Mouse (Mus musculus): ENCODE data around the gene Zscan26. TPM values are rescaled to one million over a fixed set of nuclear protein-coding genes. Genes with fewer than 3 reads are reported as not detected.
A peak's percentile ranks its signal among the peaks of the same experiment; 100 is the strongest.
"Not testable (repeated sequence)": the region's sequence is repeated elsewhere in the genome, so short reads cannot be mapped to it uniquely, and the experiment has no call there.

Zscan26 gene
- polyA plus RNA-seq, 1 experiment from 2014 or later: 25.3 TPM

- Histone ChIP-seq H3K9me3 (ENCODE audit: control insufficient read depth, low read length) (no peaks in the 10 kb centered on the region), H3K4me1 (ENCODE audit: control insufficient read depth, insufficient read depth, low read length) (peaks cover 11% of the 10 kb centered on the region), H3K9ac (replicated peaks; ENCODE audit: low read depth, low read length) (no peak overlapping the region), H3K4me3 (ENCODE audit: low read depth, low read length) (no peak overlapping the region), H3K4me2 (ENCODE audit: low read depth, low read length) (no peak overlapping the region), H3K27ac (ENCODE audit: low read depth, low read length) (no peak overlapping the region), H3K27me3 (ENCODE audit: control insufficient read depth, insufficient read depth, low read length) (no peaks in the 10 kb centered on the region), H3K36me3 (ENCODE audit: control insufficient read depth, insufficient read depth, low read length) (peaks cover 20% of the 10 kb centered on the region; the same call in 1 of the 2 replicates)
- 96% methylated on average over 2 of the region's 2 CpGs for WGBS
- ATAC-seq (ENCODE audit: low read depth): no peak
These were observed 56.0 kb downstream of the Zscan26 start for GRCm38 (mm10) chr13:21397486-21397885.

- not testable (repeated sequence) for H3K9ac ChIP-seq (replicated peaks; ENCODE audit: low read depth, low read length); H3K27me3 ChIP-seq (ENCODE audit: control insufficient read depth, insufficient read depth, low read length); H3K27ac ChIP-seq (ENCODE audit: low read depth, low read length); H3K4me2 ChIP-seq (ENCODE audit: low read depth, low read length); H3K4me1 ChIP-seq (ENCODE audit: control insufficient read depth, insufficient read depth, low read length); H3K9me3 ChIP-seq (ENCODE audit: control insufficient read depth, low read length); H3K4me3 ChIP-seq (ENCODE audit: low read depth, low read length)
- WGBS: 100% methylated on average over 10 of the region's 18 CpGs
- H3K36me3 ChIP-seq (ENCODE audit: control insufficient read depth, insufficient read depth, low read length): peaks cover 31% of the 10 kb centered on the region
- ATAC-seq (ENCODE audit: low read depth): peak; percentile 31; the same call in 1 of the 2 replicates
These were observed 57.5 kb downstream of the Zscan26 start for GRCm38 (mm10) chr13:21396048-21396447.

GRCm38 (mm10) chr13:21395623-21396022 is 57.9 kb downstream of the Zscan26 start:
- no peak overlapping the region for H3K4me3 ChIP-seq (ENCODE audit: low read depth, low read length)
- no peaks in the 10 kb centered on the region for H3K9me3 ChIP-seq (ENCODE audit: control insufficient read depth, low read length)
- H3K4me2 ChIP-seq (ENCODE audit: low read depth, low read length): no peak overlapping the region
- H3K9ac ChIP-seq (replicated peaks; ENCODE audit: low read depth, low read length): no peak overlapping the region
- H3K27ac ChIP-seq (ENCODE audit: low read depth, low read length): no peak overlapping the region
- no peaks in the 10 kb centered on the region; the same call in 1 of the 2 replicates for H3K4me1 ChIP-seq (ENCODE audit: control insufficient read depth, insufficient read depth, low read length)
- no peaks in the 10 kb centered on the region for H3K27me3 ChIP-seq (ENCODE audit: control insufficient read depth, insufficient read depth, low read length)
- 94% methylated on average over 6 of the region's 6 CpGs for WGBS
- H3K36me3 ChIP-seq (ENCODE audit: control insufficient read depth, insufficient read depth, low read length): peaks cover 34% of the 10 kb centered on the region
- ATAC-seq (ENCODE audit: low read depth): no peak

GRCm38 (mm10) chr13:21395211-21395610 is 58.3 kb downstream of the Zscan26 start:
- Histone ChIP-seq H3K4me3 (ENCODE audit: low read depth, low read length) (no peak overlapping the region), H3K36me3 (ENCODE audit: control insufficient read depth, insufficient read depth, low read length) (peaks cover 38% of the 10 kb centered on the region), H3K9ac (replicated peaks; ENCODE audit: low read depth, low read length) (no peak overlapping the region), H3K9me3 (ENCODE audit: control insufficient read depth, low read length) (no peaks in the 10 kb centered on the region), H3K27ac (ENCODE audit: low read depth, low read length) (no peak overlapping the region), H3K4me1 (ENCODE audit: control insufficient read depth, insufficient read depth, low read length) (no peaks in the 10 kb centered on the region; the same call in 1 of the 2 replicates), H3K27me3 (ENCODE audit: control insufficient read depth, insufficient read depth, low read length) (no peaks in the 10 kb centered on the region), H3K4me2 (ENCODE audit: low read depth, low read length) (no peak overlapping the region)
- 93% methylated on average over 1 of the region's 1 CpGs for WGBS
- no peak for ATAC-seq (ENCODE audit: low read depth)

MicroRNAs within 50 kb of the gene (microRNA counts, 519-probe panel; counts per million panel counts)
- not detected for microRNA mmu-miR-1896

Small RNA genes lying within 50 kb of the gene (microRNA-seq; reads per million reads assigned to microRNA genes)
- not detected for gene Mir1896
- gene Mir6942: not detected

Other genes with a start within 250 kb of the Zscan26 start
- gene Gpx5, start 161.0 kb downstream of the Zscan26 start, polyA plus RNA-seq (2014; fragmentation: Nextera tagmentation; extraction: Ambion mirVana): not detected in 2 replicates
- 0.35 TPM in 1 of 2 replicates, not detected in the other for gene Gpx6, start 141.6 kb downstream of the Zscan26 start, polyA plus RNA-seq (2014; fragmentation: Nextera tagmentation; extraction: Ambion mirVana)
- gene Olfr1367, start 106.8 kb downstream of the Zscan26 start, polyA plus RNA-seq (2014; fragmentation: Nextera tagmentation; extraction: Ambion mirVana): not detected in 2 replicates
- 11.4 and 13.3 TPM in 2 replicates for gene Zscan12, start 90.9 kb downstream of the Zscan26 start, polyA plus RNA-seq (2014; fragmentation: Nextera tagmentation; extraction: Ambion mirVana)
- 66.5 and 70.2 TPM in 2 replicates for gene Zkscan3, start 51.0 kb downstream of the Zscan26 start, polyA plus RNA-seq (2014; fragmentation: Nextera tagmentation; extraction: Ambion mirVana)
- gene Pgbd1, start 12.7 kb downstream of the Zscan26 start, polyA plus RNA-seq (2014; fragmentation: Nextera tagmentation; extraction: Ambion mirVana): 4.1 and 4.6 TPM in 2 replicates
- 3.0 and 3.9 TPM in 2 replicates for gene Nkapl, start 14.8 kb upstream of the Zscan26 start, polyA plus RNA-seq (2014; fragmentation: Nextera tagmentation; extraction: Ambion mirVana)
- gene Zkscan4, start 25.2 kb upstream of the Zscan26 start, polyA plus RNA-seq (2014; fragmentation: Nextera tagmentation; extraction: Ambion mirVana): 10.5 and 11.3 TPM in 2 replicates
- gene Gm10065, start 25.7 kb upstream of the Zscan26 start, polyA plus RNA-seq (2014; fragmentation: Nextera tagmentation; extraction: Ambion mirVana): not detected in 2 replicates
- 0.18 and 0.67 TPM in 2 replicates for gene AK157302, start 41.5 kb upstream of the Zscan26 start, polyA plus RNA-seq (2014; fragmentation: Nextera tagmentation; extraction: Ambion mirVana)
- gene Gm11273, start 47.7 kb upstream of the Zscan26 start, polyA plus RNA-seq (2014; fragmentation: Nextera tagmentation; extraction: Ambion mirVana): 8.3 and 8.5 TPM in 2 replicates
- 7.0 and 9.5 TPM in 2 replicates for gene Zkscan8, start 77.4 kb upstream of the Zscan26 start, polyA plus RNA-seq (2014; fragmentation: Nextera tagmentation; extraction: Ambion mirVana)
- gene Olfr1366, start 89.1 kb upstream of the Zscan26 start, polyA plus RNA-seq (2014; fragmentation: Nextera tagmentation; extraction: Ambion mirVana): 0.11 and 0.17 TPM in 2 replicates
- 0.13 TPM in 1 of 2 replicates, not detected in the other for gene Olfr1535, start 106.2 kb upstream of the Zscan26 start, polyA plus RNA-seq (2014; fragmentation: Nextera tagmentation; extraction: Ambion mirVana)
- gene Olfr1364, start 128.0 kb upstream of the Zscan26 start, polyA plus RNA-seq (2014; fragmentation: Nextera tagmentation; extraction: Ambion mirVana): not detected in 2 replicates
- not detected in 2 replicates for gene Olfr1362, start 160.3 kb upstream of the Zscan26 start, polyA plus RNA-seq (2014; fragmentation: Nextera tagmentation; extraction: Ambion mirVana)
- gene Olfr11, start 188.8 kb upstream of the Zscan26 start, polyA plus RNA-seq (2014; fragmentation: Nextera tagmentation; extraction: Ambion mirVana): not detected in 2 replicates
- not detected in 2 replicates for gene Olfr1361, start 209.7 kb upstream of the Zscan26 start, polyA plus RNA-seq (2014; fragmentation: Nextera tagmentation; extraction: Ambion mirVana)
- gene Olfr1360, start 223.7 kb upstream of the Zscan26 start, polyA plus RNA-seq (2014; fragmentation: Nextera tagmentation; extraction: Ambion mirVana): not detected in 2 replicates
- not detected in 2 replicates for gene Olfr1359, start 244.4 kb upstream of the Zscan26 start, polyA plus RNA-seq (2014; fragmentation: Nextera tagmentation; extraction: Ambion mirVana)